Mouse (Mus musculus): ENCODE data around the gene Tnfaip2. TPM values are rescaled to one million over a fixed set of nuclear protein-coding genes. Genes with fewer than 3 reads are reported as not detected.

Tnfaip2 gene
- polyA plus RNA-seq, 1 experiment from 2014 or later: 0.79 TPM

DNA sequence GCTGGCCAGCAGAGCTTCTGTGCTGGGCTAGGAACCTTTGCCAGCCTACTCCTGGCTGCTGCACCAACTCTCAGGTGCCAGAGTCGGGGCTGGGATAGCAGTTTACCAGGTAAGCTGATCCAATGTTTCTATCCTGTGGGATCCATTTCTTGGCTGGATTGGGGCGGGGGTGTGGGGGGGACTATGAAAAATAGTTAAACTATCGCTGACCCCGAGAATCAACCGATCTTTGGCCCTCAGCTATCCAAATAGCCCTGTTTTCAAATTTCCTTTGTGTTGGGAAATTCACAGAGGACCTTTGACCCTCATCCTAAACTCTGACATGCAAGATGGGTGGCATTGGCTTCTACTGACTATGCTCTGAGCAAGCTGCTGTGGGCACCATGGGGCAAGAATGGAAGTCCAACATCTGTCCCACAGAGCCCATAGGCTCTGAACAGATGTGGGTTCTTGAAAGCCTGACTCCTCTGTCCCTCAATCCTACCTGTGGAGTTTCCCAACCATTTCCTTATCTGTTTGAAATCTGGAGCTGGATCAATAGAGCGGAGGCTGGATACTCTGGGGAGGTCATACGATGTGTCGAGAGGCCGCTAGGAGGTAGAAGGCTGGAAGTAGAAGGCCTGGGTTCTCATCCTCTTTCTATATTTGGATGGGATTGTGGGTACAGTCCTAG lies 1.4 kb upstream of the Tnfaip2 start:
- Histone ChIP-seq H3K9me3 (replicated peaks; ENCODE audit: control insufficient read depth, low read length, poor library complexity, severe bottlenecking) (no peaks in the 10 kb centered on the region), H3K9ac (ENCODE audit: low read depth, low read length) (no peak overlapping the region), H3K4me2 (ENCODE audit: low read length) (no peak overlapping the region), H3K27ac (ENCODE audit: low read length) (no peak overlapping the region), H3K4me1 (ENCODE audit: control insufficient read depth, insufficient read depth, low read length) (peaks cover 12% of the 10 kb centered on the region), H3K27me3 (ENCODE audit: control insufficient read depth, insufficient read depth, low read depth, low read length) (peaks cover 55% of the 10 kb centered on the region), H3K4me3 (ENCODE audit: low read depth, low read length) (no peak overlapping the region), H3K36me3 (ENCODE audit: control insufficient read depth, insufficient read depth, low read length) (no peaks in the 10 kb centered on the region)
- 92% methylated on average over 9 of the region's 9 CpGs for WGBS
- no peak for ATAC-seq

DNA sequence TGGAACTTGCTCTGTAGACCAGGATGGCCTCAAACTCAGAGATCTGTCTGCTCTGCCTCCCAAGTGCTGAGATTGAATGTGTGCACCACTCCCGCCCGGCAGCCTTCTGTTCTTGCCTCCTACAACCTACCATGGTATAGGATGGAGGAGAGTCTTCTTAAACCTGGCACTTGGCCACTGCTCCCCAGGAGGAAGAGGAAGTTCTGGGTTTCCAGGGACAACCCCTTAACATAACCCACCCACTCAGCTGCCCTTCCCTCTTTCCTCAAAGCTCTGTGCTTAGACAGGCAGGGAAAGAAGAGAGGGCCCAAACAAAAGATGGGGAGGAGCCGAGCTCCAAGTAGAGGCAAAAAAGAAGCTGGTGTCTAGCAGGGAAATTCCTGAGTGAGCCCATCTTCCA lies 746 bp upstream of the Tnfaip2 start:
- Histone ChIP-seq H3K27ac (ENCODE audit: low read length) (no peak overlapping the region), H3K4me2 (ENCODE audit: low read length) (no peak overlapping the region), H3K9me3 (replicated peaks; ENCODE audit: control insufficient read depth, low read length, poor library complexity, severe bottlenecking) (no peaks in the 10 kb centered on the region), H3K9ac (ENCODE audit: low read depth, low read length) (no peak overlapping the region), H3K27me3 (ENCODE audit: control insufficient read depth, insufficient read depth, low read depth, low read length) (peaks cover 62% of the 10 kb centered on the region), H3K36me3 (ENCODE audit: control insufficient read depth, insufficient read depth, low read length) (no peaks in the 10 kb centered on the region), H3K4me1 (ENCODE audit: control insufficient read depth, insufficient read depth, low read length) (peaks cover 14% of the 10 kb centered on the region), H3K4me3 (ENCODE audit: low read depth, low read length) (no peak overlapping the region)
- ATAC-seq: no peak
- WGBS: 52% methylated on average over 3 of the region's 3 CpGs

DNA sequence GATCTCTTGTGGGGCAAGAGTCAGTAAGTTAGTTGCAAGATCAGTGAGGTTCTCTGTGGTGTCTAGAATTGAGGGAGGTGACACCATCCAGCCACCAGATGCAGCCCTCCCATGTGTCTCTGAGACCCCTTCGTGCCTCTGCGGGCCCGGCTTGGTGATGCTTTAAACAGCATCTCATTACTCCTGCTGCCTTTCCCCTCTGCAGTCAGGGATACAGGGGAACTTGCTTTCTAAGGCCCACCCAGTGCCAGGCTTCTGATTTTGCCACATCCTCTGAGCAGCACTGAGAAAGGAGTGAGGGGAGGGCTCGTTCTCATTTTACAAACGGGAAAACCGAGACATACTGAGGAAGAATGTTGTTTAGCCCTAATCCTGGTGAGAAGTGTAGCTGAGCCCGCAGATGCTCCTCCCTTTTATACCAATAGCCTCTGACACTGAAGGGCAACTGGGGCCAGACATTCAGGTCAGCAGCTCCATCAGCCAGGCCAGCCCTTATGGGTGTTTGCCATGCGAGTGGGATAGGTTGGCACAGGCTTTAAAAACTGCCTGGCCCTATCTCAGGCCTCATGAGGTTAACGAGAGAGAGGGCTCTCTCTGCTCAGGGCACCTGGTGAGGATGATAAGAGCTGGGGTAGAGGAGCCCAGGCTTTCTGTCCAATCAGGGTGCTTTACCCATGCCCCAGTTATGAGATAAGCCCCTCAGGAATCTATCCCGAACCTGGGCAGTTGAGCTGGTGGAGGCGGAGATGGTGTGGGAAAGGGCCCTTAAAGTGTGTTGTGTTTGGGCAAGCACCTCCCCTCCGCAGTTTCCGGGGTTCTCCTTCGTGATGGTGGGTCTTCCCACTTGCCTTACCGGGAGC lies 972 bp downstream of the Tnfaip2 start:
- Histone ChIP-seq H3K27ac (ENCODE audit: low read length) (no peak overlapping the region), H3K4me1 (ENCODE audit: control insufficient read depth, insufficient read depth, low read length) (peaks cover 14% of the 10 kb centered on the region), H3K4me3 (ENCODE audit: low read depth, low read length) (no peak overlapping the region), H3K9ac (ENCODE audit: low read depth, low read length) (0 out of 2 replicates have a peak overlapping the region, but pooled peaks have one; percentile 4), H3K4me2 (ENCODE audit: low read length) (peak overlapping the region; percentile 76; the same call in 1 of the 2 replicates), H3K9me3 (replicated peaks; ENCODE audit: control insufficient read depth, low read length, poor library complexity, severe bottlenecking) (no peaks in the 10 kb centered on the region), H3K36me3 (ENCODE audit: control insufficient read depth, insufficient read depth, low read length) (no peaks in the 10 kb centered on the region), H3K27me3 (ENCODE audit: control insufficient read depth, insufficient read depth, low read depth, low read length) (peaks cover 73% of the 10 kb centered on the region)
- no peak for ATAC-seq
- WGBS: 10% methylated on average over 15 of the region's 15 CpGs

DNA sequence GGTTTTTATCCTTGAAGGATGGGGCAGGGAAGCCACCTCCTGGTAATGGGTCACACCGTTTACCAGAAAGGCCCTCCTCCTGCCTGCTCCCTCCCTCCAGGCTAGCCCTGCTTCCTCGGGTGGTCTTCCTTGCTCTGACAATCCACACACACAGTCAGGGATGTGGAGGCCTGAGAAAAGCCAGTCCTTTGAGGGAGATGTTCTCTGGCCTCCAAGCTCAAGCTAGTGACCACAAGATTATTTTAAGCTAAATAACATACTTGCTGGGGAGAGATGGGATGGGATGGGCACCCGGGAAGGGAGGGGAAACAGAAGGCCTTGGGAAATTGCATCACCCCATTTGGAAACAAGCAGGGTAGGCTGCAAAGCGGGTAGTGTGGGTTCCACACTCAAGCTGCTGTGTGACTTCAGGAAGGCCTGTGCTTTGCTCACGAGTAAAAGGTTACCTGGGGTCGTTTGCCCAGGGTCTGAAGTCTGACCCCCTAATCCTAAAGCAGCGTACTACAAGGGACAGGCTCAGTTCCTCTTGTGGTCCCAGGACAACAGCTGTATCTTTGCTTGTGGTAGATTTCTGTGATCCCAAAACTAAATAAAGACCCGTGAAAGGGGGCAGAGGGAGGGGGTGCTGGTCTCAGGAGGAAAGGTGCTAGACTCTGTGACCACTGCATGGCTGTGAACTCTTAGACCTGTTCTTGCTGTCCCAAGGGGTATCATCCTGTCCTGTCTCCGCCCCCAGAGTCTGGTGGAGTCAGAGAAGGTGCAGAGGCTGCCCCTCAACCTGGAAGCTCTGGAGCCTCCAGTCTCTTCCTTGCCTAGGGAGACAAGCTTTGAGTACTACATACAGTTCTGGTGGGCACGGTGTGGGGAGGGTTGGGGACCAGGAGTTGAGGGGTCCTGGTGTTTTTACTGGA lies 1.9 kb downstream of the Tnfaip2 start:
- no peak for ATAC-seq
- H3K9me3 ChIP-seq (replicated peaks; ENCODE audit: control insufficient read depth, low read length, poor library complexity, severe bottlenecking): no peaks in the 10 kb centered on the region
- WGBS: 23% methylated on average over 10 of the region's 10 CpGs

DNA sequence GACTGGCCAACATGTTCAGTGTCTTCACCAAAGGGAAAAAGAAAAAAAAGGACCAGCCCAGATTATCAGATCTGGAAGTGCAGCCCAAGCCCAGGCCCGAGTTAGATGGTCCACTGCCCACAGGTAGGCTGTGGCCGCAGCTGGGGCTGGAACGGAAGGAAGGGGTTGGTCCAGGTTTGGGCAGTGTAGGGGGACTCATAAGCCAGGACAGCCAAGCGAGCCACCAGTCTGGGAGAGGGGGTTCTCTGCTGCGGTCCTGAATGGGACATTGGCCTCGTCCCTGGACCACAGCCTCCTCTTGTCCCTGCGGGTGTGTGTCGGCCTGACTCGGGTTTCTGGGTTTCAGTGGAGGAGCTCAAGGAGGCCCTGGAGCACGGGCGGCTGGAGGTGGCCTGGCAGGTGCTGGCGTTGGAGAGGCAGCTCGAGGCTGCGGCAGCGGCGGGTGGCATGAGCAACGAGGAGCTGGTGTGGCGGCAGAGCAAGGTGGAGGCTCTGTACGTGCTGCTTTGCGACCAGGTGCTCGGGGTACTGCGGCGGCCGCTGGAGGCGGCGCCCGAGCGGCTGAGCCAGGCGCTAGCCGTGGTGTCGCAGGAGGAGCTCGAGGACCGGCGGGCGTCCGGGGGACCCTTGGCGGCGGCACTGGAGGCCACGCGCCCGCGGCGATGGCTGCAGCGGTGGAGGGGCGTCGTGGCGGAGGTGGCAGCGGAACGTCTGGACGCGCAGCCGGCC lies 3.1 kb downstream of the Tnfaip2 start:
- Histone ChIP-seq H3K9me3 (replicated peaks; ENCODE audit: control insufficient read depth, low read length, poor library complexity, severe bottlenecking) (no peaks in the 10 kb centered on the region), H3K27ac (ENCODE audit: low read length) (no peak overlapping the region), H3K4me1 (ENCODE audit: control insufficient read depth, insufficient read depth, low read length) (peaks cover 14% of the 10 kb centered on the region), H3K4me3 (ENCODE audit: low read depth, low read length) (peak overlapping the region; percentile 27), H3K4me2 (ENCODE audit: low read length) (peak overlapping the region; percentile 58), H3K27me3 (ENCODE audit: control insufficient read depth, insufficient read depth, low read depth, low read length) (peaks cover 93% of the 10 kb centered on the region), H3K9ac (ENCODE audit: low read depth, low read length) (peak overlapping the region; percentile 48; the same call in 1 of the 2 replicates), H3K36me3 (ENCODE audit: control insufficient read depth, insufficient read depth, low read length) (no peaks in the 10 kb centered on the region)
- 2% methylated on average over 45 of the region's 52 CpGs for WGBS
- ATAC-seq: no peak

More for the DNA sequence above, 1.9 kb downstream of the Tnfaip2 start:
- Histone ChIP-seq H3K9ac (ENCODE audit: low read depth, low read length) (no peak overlapping the region), H3K4me3 (ENCODE audit: low read depth, low read length) (no peak overlapping the region), H3K36me3 (ENCODE audit: control insufficient read depth, insufficient read depth, low read length) (no peaks in the 10 kb centered on the region), H3K27ac (ENCODE audit: low read length) (no peak overlapping the region), H3K4me2 (ENCODE audit: low read length) (no peak overlapping the region), H3K27me3 (ENCODE audit: control insufficient read depth, insufficient read depth, low read depth, low read length) (peaks cover 81% of the 10 kb centered on the region), H3K4me1 (ENCODE audit: control insufficient read depth, insufficient read depth, low read length) (peaks cover 14% of the 10 kb centered on the region)

DNA sequence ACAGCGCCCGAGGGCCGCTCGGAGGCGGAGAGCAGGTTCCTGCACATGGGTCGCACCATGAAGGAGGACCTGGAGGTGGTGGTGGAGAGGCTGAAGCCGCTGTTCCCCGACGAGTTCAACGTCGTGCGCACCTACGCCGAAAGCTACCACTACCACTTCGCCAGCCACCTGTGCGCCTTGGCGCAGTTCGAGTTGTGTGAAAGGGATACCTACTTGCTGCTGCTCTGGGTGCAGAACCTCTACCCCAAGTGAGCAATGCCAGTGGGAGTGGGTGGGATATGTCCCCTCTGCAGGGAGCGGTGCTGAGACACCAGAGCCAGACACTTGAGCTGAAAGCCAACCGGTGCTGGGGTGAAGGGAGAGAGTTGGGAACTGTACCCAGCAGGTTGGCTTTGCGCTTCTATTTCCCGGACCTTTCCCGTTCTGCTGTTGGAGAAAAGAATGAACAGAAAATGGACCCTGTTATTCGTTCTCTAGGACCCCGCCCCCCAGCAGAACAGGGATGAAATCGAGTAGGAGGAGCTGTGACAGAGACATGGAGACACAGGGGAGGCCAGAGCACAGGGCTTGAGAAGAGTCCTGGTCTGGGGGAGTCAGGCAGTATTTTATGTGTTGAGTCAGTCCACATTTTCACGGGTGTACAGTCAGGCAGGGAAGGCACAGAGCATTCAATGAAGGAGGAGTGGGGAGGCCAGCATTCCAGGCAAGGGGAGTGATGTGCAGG lies 3.8 kb downstream of the Tnfaip2 start:
- Histone ChIP-seq H3K27me3 (ENCODE audit: control insufficient read depth, insufficient read depth, low read depth, low read length) (peaks cover 96% of the 10 kb centered on the region), H3K4me2 (ENCODE audit: low read length) (peak overlapping the region; percentile 58), H3K36me3 (ENCODE audit: control insufficient read depth, insufficient read depth, low read length) (no peaks in the 10 kb centered on the region), H3K9ac (ENCODE audit: low read depth, low read length) (peak overlapping the region; percentile 48; the same call in 1 of the 2 replicates), H3K4me1 (ENCODE audit: control insufficient read depth, insufficient read depth, low read length) (peaks cover 14% of the 10 kb centered on the region), H3K4me3 (ENCODE audit: low read depth, low read length) (peak overlapping the region; percentile 27), H3K27ac (ENCODE audit: low read length) (no peak overlapping the region), H3K9me3 (replicated peaks; ENCODE audit: control insufficient read depth, low read length, poor library complexity, severe bottlenecking) (no peaks in the 10 kb centered on the region)
- WGBS: 6% methylated on average over 27 of the region's 27 CpGs
- ATAC-seq: no peak

DNA sequence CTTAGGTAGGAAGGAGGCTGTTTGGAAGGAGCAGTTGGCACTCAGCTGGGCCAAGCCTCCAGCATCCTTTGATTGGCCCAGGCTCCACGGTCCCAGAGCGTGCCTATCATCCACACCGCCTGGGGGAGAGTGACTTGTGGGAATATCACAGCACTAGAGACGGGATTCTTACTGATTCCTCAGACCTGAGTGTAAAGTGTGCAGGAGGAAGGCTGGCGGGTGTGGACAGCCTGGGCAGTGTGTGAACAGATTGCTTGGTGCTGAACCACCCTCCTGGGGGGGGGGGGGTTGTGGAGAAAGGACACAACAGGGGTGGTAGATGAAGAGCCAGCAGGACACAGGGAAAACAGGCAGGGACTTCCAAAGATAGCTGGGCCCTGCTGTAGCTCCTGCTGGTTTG lies 4.5 kb downstream of the Tnfaip2 start:
- H3K4me3 ChIP-seq (ENCODE audit: low read depth, low read length): no peak overlapping the region
- H3K4me1 ChIP-seq (ENCODE audit: control insufficient read depth, insufficient read depth, low read length): peaks cover 14% of the 10 kb centered on the region
- no peak overlapping the region for H3K4me2 ChIP-seq (ENCODE audit: low read length)
- peaks cover 96% of the 10 kb centered on the region for H3K27me3 ChIP-seq (ENCODE audit: control insufficient read depth, insufficient read depth, low read depth, low read length)
- no peaks in the 10 kb centered on the region for H3K9me3 ChIP-seq (replicated peaks; ENCODE audit: control insufficient read depth, low read length, poor library complexity, severe bottlenecking)
- ATAC-seq: no peak
- 16% methylated on average over 5 of the region's 5 CpGs for WGBS
- no peaks in the 10 kb centered on the region for H3K36me3 ChIP-seq (ENCODE audit: control insufficient read depth, insufficient read depth, low read length)
- H3K9ac ChIP-seq (ENCODE audit: low read depth, low read length): no peak overlapping the region
- no peak overlapping the region for H3K27ac ChIP-seq (ENCODE audit: low read length)

DNA sequence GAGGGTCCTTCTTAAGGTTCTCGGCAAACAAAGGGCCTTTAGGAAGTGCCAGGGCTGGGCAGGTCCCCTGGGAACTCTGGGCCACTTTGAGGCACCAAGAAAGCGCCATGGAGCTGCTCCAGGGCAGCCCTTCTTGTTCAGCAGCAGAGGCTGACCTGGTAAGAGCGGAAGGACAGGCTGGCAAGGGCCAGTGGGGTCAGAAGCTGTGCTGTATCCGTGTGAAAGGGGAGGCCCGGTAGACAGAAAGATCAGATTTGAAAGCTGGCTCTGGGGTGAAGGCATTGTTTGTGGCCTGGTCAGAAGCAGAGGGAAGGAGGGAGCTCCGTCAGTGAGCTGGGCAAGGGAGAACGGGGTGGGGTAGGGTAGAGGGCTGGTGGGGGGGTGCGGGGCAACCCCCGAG lies 5.1 kb downstream of the Tnfaip2 start:
- H3K4me2 ChIP-seq (ENCODE audit: low read length): no peak overlapping the region
- no peaks in the 10 kb centered on the region for H3K9me3 ChIP-seq (replicated peaks; ENCODE audit: control insufficient read depth, low read length, poor library complexity, severe bottlenecking)
- H3K27ac ChIP-seq (ENCODE audit: low read length): no peak overlapping the region
- no peak overlapping the region for H3K4me3 ChIP-seq (ENCODE audit: low read depth, low read length)
- no peak for ATAC-seq
- H3K9ac ChIP-seq (ENCODE audit: low read depth, low read length): no peak overlapping the region
- H3K27me3 ChIP-seq (ENCODE audit: control insufficient read depth, insufficient read depth, low read depth, low read length): peaks cover 90% of the 10 kb centered on the region
- H3K4me1 ChIP-seq (ENCODE audit: control insufficient read depth, insufficient read depth, low read length): peaks cover 11% of the 10 kb centered on the region
- no peaks in the 10 kb centered on the region for H3K36me3 ChIP-seq (ENCODE audit: control insufficient read depth, insufficient read depth, low read length)
- 13% methylated on average over 9 of the region's 9 CpGs for WGBS
